Mouse (Mus musculus): ENCODE results near the gene Try10. TPM values are rescaled to one million over a fixed set of nuclear protein-coding genes. Genes with fewer than 3 reads are reported as not detected.
"Not testable (repeated sequence)": the region's sequence is repeated elsewhere in the genome, so short reads cannot be mapped to it uniquely, and the experiment has no call there.

Gene Try10
- total RNA-seq (2021) = not detected

- intact Hi-C loops (cut with DNase I) = loop anchor here (1.0 kb wide), 1 partner anchor 64 kb away; no protein-coding TSS in a partner anchor
- no peak for DNase-seq (ENCODE audit: low spot score in 2 of 2)
Measured at GRCm38 (mm10) chr6:41353932-41354331, at the start of gene Try10. Gene Try10 (plus strand): TSS chr6:41354105.

GRCm38 (mm10) chr6:41316741-41317140 is 37.2 kb upstream of the Try10 start, which contains the start of gene Try5:
Gene Try5 (minus strand): TSS chr6:41316841.
- intact Hi-C loops (cut with DNase I); DNase-seq (ENCODE audit: low spot score in 2 of 2): not testable (repeated sequence)

- DNase-seq (ENCODE audit: low spot score in 2 of 2); intact Hi-C loops (cut with DNase I): not testable (repeated sequence)
Measured at GRCm38 (mm10) chr6:41373772-41374171, 19.9 kb downstream of the Try10 start.

GRCm38 (mm10) chr6:41377578-41377977 is 23.7 kb downstream of the Try10 start, which contains the start of gene Prss3:
Gene Prss3 (minus strand): TSS chr6:41377678.
- DNase-seq (ENCODE audit: low spot score in 2 of 2); intact Hi-C loops (cut with DNase I): not testable (repeated sequence)

- no peak for DNase-seq (ENCODE audit: low spot score in 2 of 2)
- intact Hi-C loops (cut with DNase I) = no loop called here
Measured at GRCm38 (mm10) chr6:41386781-41387180, 32.9 kb downstream of the Try10 start.

- DNase-seq (ENCODE audit: low spot score in 2 of 2) = peak in 1 of 2 experiments; percentile 12
- intact Hi-C loops (cut with DNase I) = loop anchor here (5.0 kb wide), 1 partner anchor 66 kb away; the partner anchor contains the start of gene Prss1
Measured at GRCm38 (mm10) chr6:41391640-41392039, 37.7 kb downstream of the Try10 start.

- intact Hi-C loops (cut with DNase I) = loop anchor here (5.0 kb wide), 1 partner anchor 65 kb away; the partner anchor contains the start of gene Prss1
- DNase-seq (ENCODE audit: low spot score in 2 of 2) = not testable (repeated sequence)
Measured at GRCm38 (mm10) chr6:41392056-41392455, 38.2 kb downstream of the Try10 start, which contains the start of gene Gm5771. Gene Gm5771 (plus strand): TSS chr6:41392356.

Other genes with a start within 250 kb of the Try10 start
- gene Try4, start 51.8 kb upstream of the Try10 start, total RNA-seq (2021) = not detected
- gene Try5, start 37.3 kb upstream of the Try10 start, total RNA-seq (2021) = not detected
- under 1 TPM in 1 of 2 experiments, not detected in 1; 0.41 TPM for gene Prss3, start 23.6 kb downstream of the Try10 start, total RNA-seq (2021)
- not detected for gene Gm5771, start 38.3 kb downstream of the Try10 start, total RNA-seq (2021)
- gene Gm10334, start 92.0 kb downstream of the Try10 start, total RNA-seq (2021) = under 1 TPM in 1 of 2 experiments, not detected in 1; 0.71 TPM
- not detected for gene Prss1, start 104.8 kb downstream of the Try10 start, total RNA-seq (2021)
- not detected for gene Prss2, start 167.7 kb downstream of the Try10 start, total RNA-seq (2021)